Mouse (Mus musculus) brain, embryonic 14.5 days (tissue): ENCODE measurements around the gene Pgap3.

ENCODE experiments used
- CTCF ChIP-seq: fragments of 200-500 bp; IDR thresholded peaks from 2 replicates; pipeline ENCODE4 v1.5.1; 2012; ENCODE audit warnings: inconsistent platforms, mild to moderate bottlenecking, moderate library complexity, borderline replicate concordance; ENCODE audit not compliant: insufficient read depth, insufficient read length; ENCODE audit errors: extremely low read depth
- POLR2A ChIP-seq: fragments of 200-500 bp; IDR thresholded peaks from 2 replicates; pipeline ENCODE4 v1.6.1; 2012; ENCODE audit warnings: mild to moderate bottlenecking, inconsistent platforms, borderline replicate concordance; ENCODE audit not compliant: poor library complexity, insufficient read depth, insufficient read length, severe bottlenecking; ENCODE audit errors: extremely low read depth

- TF ChIP-seq CTCF = peak; percentile 80; the same call in 1 of the 2 replicates
- no peak for TF ChIP-seq POLR2A
Observed at GRCm38 (mm10) chr11:98355732-98356299, 44.5 kb downstream of the Pgap3 start.
